Mouse (Mus musculus) embryonic fibroblast, embryonic 13.5 days (primary cell): Measurements from ENCODE around the gene Rab7.

Experiments
- CTCF ChIP-seq: IDR thresholded peaks from 2 replicates; pipeline ENCODE4 v1.5.1; 2011; ENCODE audit warnings: mild to moderate bottlenecking, control low read depth, low read length, moderate library complexity, borderline replicate concordance; ENCODE audit not compliant: insufficient read depth
- POLR2A ChIP-seq: IDR thresholded peaks from 2 replicates; pipeline ENCODE4 v1.6.1; 2011; ENCODE audit warnings: low read depth, mild to moderate bottlenecking, control low read depth, low read length, moderate library complexity

DNA sequence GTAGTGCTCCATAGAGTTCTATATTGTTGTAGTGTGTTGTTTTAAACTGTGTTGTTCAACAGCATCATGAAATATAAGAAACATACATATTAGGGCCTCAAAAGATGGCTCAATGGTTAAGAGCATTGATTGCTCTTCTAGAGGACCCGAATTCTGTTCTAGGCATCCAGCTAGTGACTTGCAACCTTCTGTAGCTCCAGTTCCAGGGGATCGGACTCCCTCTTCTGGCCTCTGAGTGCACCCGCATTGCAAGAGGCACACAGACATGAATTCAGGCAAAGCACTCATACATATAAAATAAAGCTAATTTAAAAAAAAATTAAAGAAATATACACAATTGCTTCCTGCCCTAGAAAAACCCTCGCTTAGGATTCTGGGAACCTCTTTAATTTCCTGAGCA lies 16.3 kb upstream of the Rab7 start:
- TF ChIP-seq POLR2A (no peak), CTCF (no peak)
